Mouse (Mus musculus): ENCODE measurements around the gene Traf3ip3. TPM values are rescaled to one million over a fixed set of nuclear protein-coding genes. Genes with fewer than 3 reads are reported as not detected.

The Traf3ip3 gene
- polyA plus RNA-seq, 1 experiment from 2014 or later, result 2.1 TPM

DNA sequence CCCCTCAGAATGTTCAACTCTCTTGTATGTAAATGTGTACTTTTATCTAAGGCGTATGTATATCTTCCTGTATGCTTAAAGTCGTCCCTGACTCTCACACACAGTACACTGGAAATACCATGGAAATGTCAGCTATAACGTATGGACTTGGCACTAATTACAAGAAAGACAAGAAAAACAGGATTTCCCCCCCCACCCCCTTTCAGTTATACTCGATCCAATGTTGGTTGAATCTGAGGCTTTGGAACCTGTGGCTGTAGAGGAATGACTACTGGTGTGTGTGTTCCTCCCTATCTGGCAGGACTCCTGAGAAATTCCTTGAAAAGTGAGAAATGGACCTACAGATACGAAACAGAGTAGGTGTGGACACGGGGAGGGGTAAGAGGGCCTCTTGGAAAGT is 13.2 kb downstream of the Traf3ip3 start:
- Histone ChIP-seq H3K4me2 (no peak overlapping the region), H3K9me3 (replicated peaks) (no peaks in the 10 kb centered on the region), H3K4me1 (replicated peaks) (peaks cover 40% of the 10 kb centered on the region), H3K27ac (peak overlapping the region; percentile 92), H3K27me3 (no peaks in the 10 kb centered on the region), H3K4me3 (no peak overlapping the region), H3K9ac (no peak overlapping the region), H3K36me3 (no peaks in the 10 kb centered on the region)
- WGBS, result 62% methylated on average over 6 of the region's 6 CpGs
- ATAC-seq (replicated peaks; ENCODE audit: insufficient number of reproducible peaks, insufficient read depth, low FRiP score, low read depth), result no peak

DNA sequence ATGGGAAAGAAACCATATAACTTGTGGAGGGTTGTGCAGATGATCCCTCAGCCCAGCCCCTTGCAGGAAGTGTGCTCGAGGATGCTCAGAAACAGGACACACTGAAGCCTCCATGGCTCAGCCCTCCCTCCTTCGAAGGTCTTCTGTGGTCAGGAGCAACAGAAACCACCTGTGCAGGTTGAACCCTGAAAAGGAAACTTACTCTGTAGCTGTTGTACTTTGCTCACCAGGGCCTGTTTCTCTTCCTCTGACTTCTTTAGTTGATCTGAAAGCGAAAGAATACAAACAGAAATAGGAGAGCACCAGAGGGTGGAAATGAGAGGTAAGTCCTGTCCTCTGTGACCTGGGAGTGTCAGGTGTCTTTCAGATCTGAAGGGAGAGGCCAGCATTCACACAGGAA is 20.4 kb downstream of the Traf3ip3 start:
- no peak overlapping the region for H3K4me3 ChIP-seq
- no peaks in the 10 kb centered on the region for H3K27me3 ChIP-seq
- H3K9me3 ChIP-seq (replicated peaks), result no peaks in the 10 kb centered on the region
- H3K4me1 ChIP-seq (replicated peaks), result no peaks in the 10 kb centered on the region
- H3K9ac ChIP-seq, result no peak overlapping the region
- H3K36me3 ChIP-seq, result no peaks in the 10 kb centered on the region
- H3K4me2 ChIP-seq, result no peak overlapping the region
- no peak for ATAC-seq (replicated peaks; ENCODE audit: insufficient number of reproducible peaks, insufficient read depth, low FRiP score, low read depth)
- H3K27ac ChIP-seq, result no peak overlapping the region
- WGBS, result 78% methylated on average over 3 of the region's 3 CpGs

DNA sequence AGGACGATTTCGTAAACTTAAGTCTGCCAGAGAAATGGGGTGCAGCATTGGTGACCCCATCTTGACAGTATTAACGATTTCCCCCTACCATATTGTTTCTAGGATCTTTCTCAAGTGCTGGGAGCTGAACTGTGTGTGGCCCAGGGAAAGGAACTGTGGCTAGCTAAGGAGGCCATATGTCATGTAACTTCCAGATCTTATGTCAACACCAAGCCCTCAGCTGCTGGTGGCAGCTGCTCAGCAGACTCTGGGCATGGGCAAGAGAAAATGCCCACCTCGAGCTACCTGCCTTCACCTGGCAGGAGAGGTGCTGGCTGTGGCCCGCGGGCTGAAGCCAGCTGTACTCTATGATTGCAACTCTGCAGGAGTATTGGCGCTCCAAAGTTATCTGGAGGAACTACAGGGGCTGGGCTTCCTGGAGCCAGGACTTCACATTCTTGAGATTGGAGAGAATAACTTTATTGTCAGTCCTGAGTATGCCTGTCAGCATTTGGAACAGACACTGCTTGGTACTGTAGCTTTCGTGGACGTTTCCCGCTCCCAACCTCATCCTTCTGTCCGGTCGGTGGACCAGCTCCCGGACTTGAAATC is 27.3 kb downstream of the Traf3ip3 start:
- Histone ChIP-seq H3K4me1 (replicated peaks) (peaks cover 34% of the 10 kb centered on the region), H3K27ac (peak overlapping the region; percentile 91), H3K9ac (peak overlapping the region; percentile 69; the same call in 1 of the 2 replicates), H3K4me3 (peak overlapping the region; percentile 62), H3K4me2 (peak overlapping the region; percentile 78), H3K36me3 (no peaks in the 10 kb centered on the region), H3K9me3 (replicated peaks) (no peaks in the 10 kb centered on the region), H3K27me3 (no peaks in the 10 kb centered on the region)
- ATAC-seq (replicated peaks; ENCODE audit: insufficient number of reproducible peaks, insufficient read depth, low FRiP score, low read depth), result no peak
- 54% methylated on average over 13 of the region's 13 CpGs for WGBS

DNA sequence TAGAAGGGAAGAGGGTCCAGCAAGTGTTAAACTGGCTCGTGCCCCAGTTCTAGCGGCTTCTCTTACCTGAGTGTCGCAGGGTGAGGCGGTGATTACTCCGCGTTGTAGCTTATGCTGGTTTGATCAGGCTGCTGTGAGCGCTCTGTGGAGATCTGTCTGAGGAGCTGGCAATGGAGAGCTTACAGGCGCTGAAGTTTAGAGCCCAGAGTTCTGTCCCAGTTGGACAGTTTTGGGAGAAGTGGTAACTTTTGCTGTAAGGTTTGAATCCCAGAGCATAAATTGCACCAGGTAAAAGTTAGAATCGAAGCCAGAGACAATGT is 27.7 kb downstream of the Traf3ip3 start:
- Histone ChIP-seq H3K9ac (peak overlapping the region; percentile 69), H3K27me3 (no peaks in the 10 kb centered on the region), H3K4me2 (peak overlapping the region; percentile 78), H3K27ac (peak overlapping the region; percentile 91), H3K4me1 (replicated peaks) (peaks cover 34% of the 10 kb centered on the region), H3K9me3 (replicated peaks) (no peaks in the 10 kb centered on the region), H3K4me3 (peak overlapping the region; percentile 62), H3K36me3 (no peaks in the 10 kb centered on the region)
- 16% methylated on average over 9 of the region's 9 CpGs for WGBS
- no peak; the same call in 1 of the 2 replicates for ATAC-seq (replicated peaks; ENCODE audit: insufficient number of reproducible peaks, insufficient read depth, low FRiP score, low read depth)

DNA sequence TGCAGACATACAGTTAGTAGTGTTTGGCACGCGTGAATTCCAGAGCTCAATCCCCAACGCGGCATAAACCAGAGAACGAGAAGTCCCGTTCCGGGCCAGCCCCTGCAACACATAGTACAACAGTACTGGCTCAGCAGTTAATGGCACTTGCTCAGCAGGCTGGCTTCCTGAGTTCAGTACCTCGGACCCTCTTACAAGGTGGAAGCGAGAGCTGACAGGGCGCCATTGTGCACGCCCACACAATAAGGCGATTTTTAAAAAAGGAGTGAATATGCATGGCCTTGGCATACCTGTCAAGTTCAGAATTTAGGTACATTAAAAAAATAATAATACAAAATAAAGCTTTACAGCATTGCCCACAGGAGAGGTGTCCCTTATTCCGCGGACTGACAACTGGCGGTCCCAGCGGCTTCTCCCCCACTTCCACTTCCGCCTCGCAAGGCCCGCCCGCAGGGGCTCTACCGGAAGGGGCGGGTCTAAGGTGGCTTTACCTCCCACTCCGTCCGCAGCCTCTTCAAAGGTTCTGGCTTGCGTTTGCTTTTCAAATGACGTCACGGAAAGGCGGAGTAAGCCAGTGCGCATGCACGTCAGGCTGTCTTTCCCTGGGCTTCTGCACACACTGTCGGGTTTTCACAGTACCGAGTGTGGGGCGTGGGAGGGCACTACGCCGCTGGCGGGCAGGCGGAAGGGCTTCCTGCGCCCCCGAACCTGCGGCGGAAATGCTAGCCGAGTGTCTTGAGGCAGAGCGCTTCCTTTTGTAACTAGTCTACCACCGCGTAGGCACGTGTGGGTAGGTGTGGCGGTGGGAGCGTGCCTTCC is 28.3 kb downstream of the Traf3ip3 start:
- H3K4me2 ChIP-seq, result peak overlapping the region; percentile 78
- H3K4me3 ChIP-seq, result peak overlapping the region; percentile 62
- peak overlapping the region; percentile 91 for H3K27ac ChIP-seq
- no peaks in the 10 kb centered on the region for H3K36me3 ChIP-seq
- peaks cover 34% of the 10 kb centered on the region for H3K4me1 ChIP-seq (replicated peaks)
- under 1% methylated on average over 48 of the region's 48 CpGs for WGBS
- H3K9ac ChIP-seq, result peak overlapping the region; percentile 69
- no peaks in the 10 kb centered on the region for H3K27me3 ChIP-seq
- H3K9me3 ChIP-seq (replicated peaks), result no peaks in the 10 kb centered on the region
- peak; percentile 99 for ATAC-seq (replicated peaks; ENCODE audit: insufficient number of reproducible peaks, insufficient read depth, low FRiP score, low read depth)

DNA sequence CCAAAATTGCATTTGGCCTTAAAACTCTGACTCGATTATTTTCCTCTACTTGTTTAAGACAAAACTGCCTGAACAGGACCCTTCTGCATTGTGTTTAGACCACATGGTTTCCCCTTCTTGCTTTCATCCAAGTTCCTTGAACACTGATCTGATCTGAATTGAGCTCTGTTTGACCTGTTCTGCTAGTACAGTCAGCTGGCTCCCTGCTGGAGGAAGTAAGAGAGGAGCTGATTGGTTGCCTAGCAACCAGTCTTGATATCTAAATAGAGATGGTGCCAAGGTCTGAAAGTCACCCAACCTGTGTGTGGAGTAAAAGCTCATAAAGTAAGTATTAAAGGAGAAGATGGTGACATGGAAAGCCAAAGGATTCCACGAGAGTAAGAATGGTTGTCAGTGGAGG is 31.6 kb downstream of the Traf3ip3 start:
- no peak for ATAC-seq (replicated peaks; ENCODE audit: insufficient number of reproducible peaks, insufficient read depth, low FRiP score, low read depth)
- 69% methylated on average over 2 of the region's 2 CpGs for WGBS

DNA sequence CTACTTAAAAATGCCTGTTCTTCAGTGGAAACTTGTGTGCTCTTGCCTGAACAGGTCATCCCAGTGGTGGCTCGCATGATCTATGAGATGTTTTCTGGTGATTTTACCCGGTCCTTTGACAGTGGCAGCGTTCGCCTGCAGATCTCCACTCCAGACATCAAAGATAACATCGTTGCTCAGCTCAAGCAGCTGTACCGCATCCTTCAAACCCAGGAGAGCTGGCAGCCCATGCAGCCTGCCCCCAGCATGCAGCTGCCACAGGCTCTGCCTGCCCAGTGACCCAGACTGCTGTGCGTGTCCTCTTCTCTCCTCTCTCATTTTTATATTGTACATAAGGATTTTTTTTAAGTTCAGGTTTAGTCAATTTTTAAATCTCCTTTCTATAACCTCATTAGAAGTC is 32.3 kb downstream of the Traf3ip3 start:
- Histone ChIP-seq H3K27me3 (no peaks in the 10 kb centered on the region), H3K4me3 (no peak overlapping the region), H3K9me3 (replicated peaks) (no peaks in the 10 kb centered on the region), H3K36me3 (no peaks in the 10 kb centered on the region), H3K4me2 (no peak overlapping the region), H3K4me1 (replicated peaks) (peaks cover 19% of the 10 kb centered on the region), H3K9ac (no peak overlapping the region), H3K27ac (no peak overlapping the region)
- WGBS, result 77% methylated on average over 7 of the region's 7 CpGs
- no peak for ATAC-seq (replicated peaks; ENCODE audit: insufficient number of reproducible peaks, insufficient read depth, low FRiP score, low read depth)

More for the DNA sequence above, 31.6 kb downstream of the Traf3ip3 start:
- Histone ChIP-seq H3K9me3 (replicated peaks) (no peaks in the 10 kb centered on the region), H3K4me1 (replicated peaks) (peaks cover 25% of the 10 kb centered on the region), H3K27ac (no peak overlapping the region), H3K4me3 (no peak overlapping the region), H3K9ac (no peak overlapping the region), H3K36me3 (no peaks in the 10 kb centered on the region), H3K4me2 (no peak overlapping the region), H3K27me3 (no peaks in the 10 kb centered on the region)

DNA sequence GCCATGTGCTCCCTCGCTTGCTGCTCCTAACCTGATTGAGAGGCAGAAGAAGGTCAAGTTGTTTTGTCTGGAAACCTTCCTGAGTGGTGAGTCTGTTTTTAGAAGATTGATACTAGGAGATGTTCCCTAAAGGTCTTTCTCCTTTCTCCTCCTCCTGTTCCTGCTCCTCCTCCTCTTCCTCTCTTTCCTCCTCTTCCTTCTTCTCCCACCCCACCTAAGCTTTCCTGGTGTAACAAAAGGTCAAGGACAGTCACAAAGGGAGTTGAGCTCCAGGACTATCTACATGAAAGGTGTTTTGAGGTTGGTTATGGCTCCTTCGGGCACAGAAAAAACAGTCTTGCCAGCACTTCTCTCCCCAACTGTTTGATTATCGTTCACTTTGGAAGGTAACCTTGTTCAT is 33.8 kb downstream of the Traf3ip3 start, which contains the start of gene A130010J15Rik:
Gene A130010J15Rik, plus strand, starts transcription at position 301 of the 400 bp plus-strand sequence.
- no peak within 1 kb of the TSS for H3K9ac ChIP-seq
- H3K27ac ChIP-seq, result no peak within 1 kb of the TSS
- H3K27me3 ChIP-seq, result no peaks in the 10 kb centered on the region
- H3K4me1 ChIP-seq (replicated peaks), result peaks cover 13% of the 10 kb centered on the region
- no peak for ATAC-seq (replicated peaks; ENCODE audit: insufficient number of reproducible peaks, insufficient read depth, low FRiP score, low read depth)
- no peaks in the 10 kb centered on the region for H3K9me3 ChIP-seq (replicated peaks)
- WGBS, result 77% methylated on average over 3 of the region's 3 CpGs
- H3K4me2 ChIP-seq, result no peak within 1 kb of the TSS
- H3K36me3 ChIP-seq, result no peaks in the 10 kb centered on the region
- no peak within 1 kb of the TSS for H3K4me3 ChIP-seq

DNA sequence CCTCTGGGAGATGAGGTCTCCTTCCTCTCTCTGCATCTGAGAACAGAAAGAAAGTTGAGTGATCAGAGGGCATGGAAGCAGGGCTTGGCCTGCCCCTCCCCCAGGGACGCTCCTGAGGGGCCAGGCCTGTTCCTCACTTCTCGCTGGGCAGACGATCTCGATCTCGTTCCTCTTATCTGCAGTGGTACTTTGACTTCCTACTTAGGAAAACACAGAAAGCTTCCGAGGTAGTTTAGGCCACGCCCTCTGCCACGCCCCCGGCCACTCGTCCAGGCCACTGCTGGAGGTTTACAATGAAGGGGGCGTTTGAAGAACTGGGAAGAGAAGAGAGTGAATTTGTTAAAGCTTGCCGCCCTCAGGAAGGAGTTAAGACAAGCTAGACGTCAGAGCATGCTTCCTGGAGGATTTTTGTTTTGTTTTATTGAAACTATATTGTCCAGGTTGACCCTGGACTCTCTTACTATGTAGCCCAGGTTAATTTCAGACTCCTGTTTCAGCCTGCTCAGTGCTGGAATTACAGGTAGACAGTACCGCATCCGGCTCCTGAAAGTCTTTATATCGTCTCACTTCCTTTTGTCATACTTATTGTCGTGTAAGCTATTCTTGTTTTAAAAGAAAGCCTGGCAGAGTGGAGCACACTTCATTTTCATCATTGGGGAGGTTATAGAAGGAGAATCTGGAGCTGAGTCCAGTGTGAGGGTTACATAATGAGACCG is 41.0 kb downstream of the Traf3ip3 start:
- no peak overlapping the region for H3K27ac ChIP-seq
- H3K4me2 ChIP-seq, result peak overlapping the region; percentile 53
- peak overlapping the region; percentile 33 for H3K4me3 ChIP-seq

DNA sequence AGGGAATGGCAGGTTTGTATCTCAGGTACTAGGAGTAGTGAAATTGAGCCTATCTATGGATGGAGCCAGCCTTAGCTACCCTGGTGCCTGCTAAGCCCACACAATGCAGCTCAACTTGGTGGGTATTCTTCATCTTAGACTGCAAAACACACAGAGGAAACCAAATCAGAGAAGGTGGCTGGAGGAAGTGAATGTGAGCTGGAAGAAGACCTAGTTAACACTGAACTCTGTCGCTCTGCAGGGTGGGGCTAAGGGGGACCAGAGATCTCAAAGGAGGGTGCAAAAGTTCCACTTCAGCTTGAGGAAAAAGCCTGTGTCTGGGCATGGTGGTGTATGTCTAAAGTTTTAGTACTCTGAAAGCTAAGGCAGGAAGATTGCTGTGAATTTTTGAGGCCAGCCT is 41.9 kb downstream of the Traf3ip3 start:
- no peak overlapping the region for H3K4me3 ChIP-seq
- no peaks in the 10 kb centered on the region for H3K27me3 ChIP-seq
- no peak overlapping the region for H3K4me2 ChIP-seq
- no peak overlapping the region for H3K9ac ChIP-seq
- ATAC-seq (replicated peaks; ENCODE audit: insufficient number of reproducible peaks, insufficient read depth, low FRiP score, low read depth), result no peak
- WGBS, result 57% methylated on average over 1 of the region's 1 CpGs
- H3K36me3 ChIP-seq, result no peaks in the 10 kb centered on the region
- H3K4me1 ChIP-seq (replicated peaks), result peaks cover 17% of the 10 kb centered on the region
- H3K27ac ChIP-seq, result no peak overlapping the region
- H3K9me3 ChIP-seq (replicated peaks), result no peaks in the 10 kb centered on the region

More for the DNA sequence above, 41.0 kb downstream of the Traf3ip3 start:
- no peaks in the 10 kb centered on the region for H3K9me3 ChIP-seq (replicated peaks)
- WGBS, result 15% methylated on average over 18 of the region's 18 CpGs
- no peaks in the 10 kb centered on the region for H3K27me3 ChIP-seq
- peaks cover 17% of the 10 kb centered on the region for H3K4me1 ChIP-seq (replicated peaks)
- H3K36me3 ChIP-seq, result no peaks in the 10 kb centered on the region
- ATAC-seq (replicated peaks; ENCODE audit: insufficient number of reproducible peaks, insufficient read depth, low FRiP score, low read depth), result peak; percentile 67; the same call in 1 of the 2 replicates
- 0 out of 2 replicates have a peak overlapping the region, but pooled peaks have one; percentile 1 for H3K9ac ChIP-seq

DNA sequence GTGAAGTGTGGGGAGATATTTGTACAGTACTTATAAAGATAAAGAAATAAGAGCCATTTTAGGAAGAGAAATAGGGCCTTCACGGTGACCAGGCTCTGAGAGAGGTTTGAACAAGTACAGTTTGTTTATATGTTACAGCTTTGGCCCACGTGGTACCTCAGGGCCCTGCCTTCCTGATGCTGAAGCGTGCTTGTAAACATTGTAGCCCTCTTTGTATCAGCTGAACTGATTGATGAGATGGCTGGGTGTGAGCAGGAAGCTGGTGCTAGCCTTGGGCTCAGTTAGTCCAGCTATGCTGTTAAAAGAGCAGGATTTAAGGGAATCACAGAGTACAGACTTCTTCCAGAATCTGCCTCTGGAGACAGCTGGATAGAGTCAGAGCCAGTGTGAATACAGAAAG is 42.3 kb downstream of the Traf3ip3 start:
- Histone ChIP-seq H3K4me1 (replicated peaks) (peaks cover 17% of the 10 kb centered on the region), H3K4me3 (no peak overlapping the region), H3K9ac (no peak overlapping the region), H3K27me3 (peaks cover 4% of the 10 kb centered on the region), H3K9me3 (replicated peaks) (no peaks in the 10 kb centered on the region), H3K4me2 (no peak overlapping the region), H3K36me3 (no peaks in the 10 kb centered on the region), H3K27ac (no peak overlapping the region)
- 41% methylated on average over 3 of the region's 3 CpGs for WGBS
- ATAC-seq (replicated peaks; ENCODE audit: insufficient number of reproducible peaks, insufficient read depth, low FRiP score, low read depth), result no peak
